11 mouse cellular contexts compared by ENCODE assay signal in genomic region chr7:43785286-43785685, GRCm38 (mm10). TPM values are rescaled to one million over a fixed set of nuclear protein-coding genes. Genes with fewer than 3 reads are reported as not detected.
DNase-seq lines count a peak whose midpoint lies in the region; ATAC-seq and TF ChIP-seq lines count a peak whose summit lies in the region.
"Had no signal": no experiment of that assay in that cellular context is flagged by ENCODE, and none has a peak within 500 bp of the region (broad histone marks: within the 10 kb centered on the region; RNA-seq: fewer than 3 reads in every experiment).

No protein-coding gene starts in this region.

- DNase-seq in kidney, postnatal 10 days: peak; percentile 43
- no peak for DNase-seq in kidney, adult 18-20 months
- DNase-seq in 416B (ENCODE audit: low read depth): peak; percentile 45
- peak; percentile 41 for DNase-seq in ES-CJ7 (ENCODE audit: low read depth, low spot score)

- TF ChIP-seq POLR2A in embryonic fibroblast, embryonic 13.5 days (IDR thresholded peaks at IDR 0.05; ENCODE audit: low read depth, low read length): no peak

- ATAC-seq in megakaryocyte-erythroid progenitor cell, adult 5-6 weeks (replicated peaks; ENCODE audit: low FRiP score, low TSS enrichment, poor library complexity, severe bottlenecking): no peak
- no peak for ATAC-seq in granulocyte monocyte progenitor cell, adult 5-6 weeks (replicated peaks; ENCODE audit: poor library complexity, severe bottlenecking)

- no peak overlapping the region for H3K27ac ChIP-seq in embryonic fibroblast, embryonic 13.5 days (ENCODE audit: insufficient read depth, low read length)

- peak; percentile 15; the same call in 1 of the 2 replicates for TF ChIP-seq CTCF in embryonic fibroblast, embryonic 13.5 days (IDR thresholded peaks at IDR 0.05; ENCODE audit: borderline replicate concordance, insufficient read depth, low read length)

- H3K4me1 ChIP-seq in embryonic fibroblast, embryonic 13.5 days (ENCODE audit: control insufficient read depth, insufficient read depth, low read length): peaks cover 7% of the 10 kb centered on the region

- H3K4me3 ChIP-seq in embryonic fibroblast, embryonic 13.5 days (ENCODE audit: insufficient read depth, low read length): no peak overlapping the region

RNA-seq across cellular contexts. Expression of gene Klk10, which starts 4.5 kb away (rescaled TPM):
- polyA plus RNA-seq in embryonic fibroblast, embryonic 13.5 days (2011; ENCODE audit: insufficient read length, low read depth, missing spikeins): 0.63 and 1.8 TPM in 2 replicates
- not detected in 2 replicates for total RNA-seq in megakaryocyte-erythroid progenitor cell, adult 5-6 weeks (2014; fragmentation: Nextera tagmentation)
- not detected in 2 replicates for total RNA-seq in megakaryocyte-erythroid progenitor cell, adult 5-6 weeks (2017)
- not detected in 2 replicates for total RNA-seq in granulocyte monocyte progenitor cell, adult 5-6 weeks (2014; fragmentation: Nextera tagmentation)
- total RNA-seq in granulocyte monocyte progenitor cell, adult 5-6 weeks (2017): not detected in 2 replicates
- total RNA-seq: MEL had no signal

RNA-seq across cellular contexts. Expression of gene Klk9, which starts 6.4 kb away (rescaled TPM):
- polyA plus RNA-seq in embryonic fibroblast, embryonic 13.5 days (2011; ENCODE audit: insufficient read length, low read depth, missing spikeins): not detected in 2 replicates
- not detected in 2 replicates for total RNA-seq in megakaryocyte-erythroid progenitor cell, adult 5-6 weeks (2014; fragmentation: Nextera tagmentation)
- not detected in 2 replicates for total RNA-seq in megakaryocyte-erythroid progenitor cell, adult 5-6 weeks (2017)
- not detected in 2 replicates for total RNA-seq in granulocyte monocyte progenitor cell, adult 5-6 weeks (2014; fragmentation: Nextera tagmentation)
- not detected in 2 replicates for total RNA-seq in granulocyte monocyte progenitor cell, adult 5-6 weeks (2017)
- total RNA-seq: heart, adult 8-10 months; MEL had no signal
- polyA plus RNA-seq: limb, embryonic 11.5 days had no signal

RNA-seq across cellular contexts. Expression of gene Klk11, which starts 10.9 kb away (rescaled TPM):
- polyA plus RNA-seq in embryonic fibroblast, embryonic 13.5 days (2011; ENCODE audit: insufficient read length, low read depth, missing spikeins): not detected in 2 replicates
- not detected in 2 replicates for total RNA-seq in megakaryocyte-erythroid progenitor cell, adult 5-6 weeks (2014; fragmentation: Nextera tagmentation)
- not detected in 2 replicates for total RNA-seq in megakaryocyte-erythroid progenitor cell, adult 5-6 weeks (2017)
- total RNA-seq in granulocyte monocyte progenitor cell, adult 5-6 weeks (2014; fragmentation: Nextera tagmentation): not detected in 2 replicates
- not detected in 2 replicates for total RNA-seq in granulocyte monocyte progenitor cell, adult 5-6 weeks (2017)
- total RNA-seq: MEL had no signal
- polyA plus RNA-seq: hindbrain, embryonic 11.5 days; limb, embryonic 11.5 days had no signal

RNA-seq across cellular contexts. Expression of gene Klk8, which starts 12.1 kb away (rescaled TPM):
- polyA plus RNA-seq in embryonic fibroblast, embryonic 13.5 days (2011; ENCODE audit: insufficient read length, low read depth, missing spikeins): 6.2 and 12.8 TPM in 2 replicates
- 4.7 and 9.3 TPM in 2 replicates for total RNA-seq in megakaryocyte-erythroid progenitor cell, adult 5-6 weeks (2014; fragmentation: Nextera tagmentation)
- total RNA-seq in megakaryocyte-erythroid progenitor cell, adult 5-6 weeks (2017): 2.4 and 6.9 TPM in 2 replicates
- 19.5 and 25.4 TPM in 2 replicates for total RNA-seq in granulocyte monocyte progenitor cell, adult 5-6 weeks (2014; fragmentation: Nextera tagmentation)
- 10.8 and 11.1 TPM in 2 replicates for total RNA-seq in granulocyte monocyte progenitor cell, adult 5-6 weeks (2017)
- total RNA-seq: MEL had no signal

RNA-seq across cellular contexts. Expression of gene Klk12, which starts 16.6 kb away (rescaled TPM):
- not detected in 2 replicates for polyA plus RNA-seq in embryonic fibroblast, embryonic 13.5 days (2011; ENCODE audit: insufficient read length, low read depth, missing spikeins)
- not detected in 2 replicates for total RNA-seq in megakaryocyte-erythroid progenitor cell, adult 5-6 weeks (2014; fragmentation: Nextera tagmentation)
- total RNA-seq in megakaryocyte-erythroid progenitor cell, adult 5-6 weeks (2017): not detected in 2 replicates
- total RNA-seq in granulocyte monocyte progenitor cell, adult 5-6 weeks (2014; fragmentation: Nextera tagmentation): not detected in 2 replicates
- total RNA-seq in granulocyte monocyte progenitor cell, adult 5-6 weeks (2017): not detected in 2 replicates
- total RNA-seq: heart, adult 8-10 months; MEL had no signal
- polyA plus RNA-seq: hindbrain, embryonic 11.5 days; limb, embryonic 11.5 days had no signal
